Mouse (Mus musculus) frontal cortex, postnatal 36 days (tissue): Measurements from ENCODE around the gene Nr5a2.
A peak's percentile ranks its signal among the peaks of the same experiment; 100 is the strongest.

Experiments
- DNase-seq, 2 experiments: peaks; one replicate each; pipeline ENCODE4 v3.0.0; 2022; ENCODE audit warnings: low spot score in 2 of 2

Gene Nr5a2

DNA sequence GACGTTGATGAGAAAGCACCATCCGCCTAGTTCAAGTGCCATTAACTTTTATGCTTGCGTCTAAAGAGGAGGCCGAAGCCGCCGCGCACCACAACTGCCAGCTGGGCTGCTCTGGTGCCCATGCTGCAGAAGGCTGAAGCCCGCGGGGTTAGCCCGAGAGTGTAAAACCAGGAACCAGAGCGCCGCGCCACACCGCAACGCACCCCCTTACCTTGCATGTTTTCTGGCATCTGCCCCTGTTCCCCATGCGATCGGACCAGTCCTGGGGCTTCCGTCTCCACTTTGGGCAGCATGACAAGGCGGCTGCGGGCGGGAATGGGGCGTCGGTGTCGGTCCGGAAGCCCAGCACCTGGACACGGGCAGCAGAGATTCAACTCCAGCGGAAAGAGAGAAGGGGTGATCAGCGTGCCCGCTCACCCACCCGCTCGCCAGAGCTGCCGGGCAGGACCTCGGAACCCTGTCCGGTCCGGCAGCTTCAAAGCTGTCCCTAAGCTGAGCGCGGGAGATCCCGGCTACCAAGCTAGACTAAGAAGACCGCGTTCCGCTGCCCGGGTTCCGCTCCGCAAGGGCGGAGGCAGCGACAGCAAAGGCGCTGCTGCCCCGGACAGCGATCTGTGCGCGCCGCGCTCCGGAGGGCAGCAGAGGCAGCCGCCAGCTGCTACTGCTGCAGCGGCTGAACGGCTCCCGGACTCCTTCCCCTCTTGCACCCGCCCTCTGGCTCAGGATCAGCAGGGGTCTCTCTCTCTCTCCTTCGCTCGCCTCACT, 11.6 kb downstream of the Nr5a2 start:
- no peak for DNase-seq

DNA sequence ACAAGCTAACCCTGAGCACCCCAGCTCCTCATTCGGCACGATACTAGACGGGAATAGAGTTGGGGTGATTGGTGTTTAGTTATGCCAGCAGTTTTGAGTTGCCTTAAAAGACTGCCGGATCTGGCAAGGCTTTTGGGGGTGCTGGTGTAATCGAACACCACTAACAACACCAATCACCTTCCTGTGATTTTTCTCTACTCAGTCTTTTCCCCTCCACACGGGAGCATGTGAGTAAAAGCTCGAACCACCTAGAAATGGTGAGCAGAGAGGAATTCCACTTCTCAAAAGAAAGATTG, 12.2 kb downstream of the Nr5a2 start:
- no peak for DNase-seq

DNA sequence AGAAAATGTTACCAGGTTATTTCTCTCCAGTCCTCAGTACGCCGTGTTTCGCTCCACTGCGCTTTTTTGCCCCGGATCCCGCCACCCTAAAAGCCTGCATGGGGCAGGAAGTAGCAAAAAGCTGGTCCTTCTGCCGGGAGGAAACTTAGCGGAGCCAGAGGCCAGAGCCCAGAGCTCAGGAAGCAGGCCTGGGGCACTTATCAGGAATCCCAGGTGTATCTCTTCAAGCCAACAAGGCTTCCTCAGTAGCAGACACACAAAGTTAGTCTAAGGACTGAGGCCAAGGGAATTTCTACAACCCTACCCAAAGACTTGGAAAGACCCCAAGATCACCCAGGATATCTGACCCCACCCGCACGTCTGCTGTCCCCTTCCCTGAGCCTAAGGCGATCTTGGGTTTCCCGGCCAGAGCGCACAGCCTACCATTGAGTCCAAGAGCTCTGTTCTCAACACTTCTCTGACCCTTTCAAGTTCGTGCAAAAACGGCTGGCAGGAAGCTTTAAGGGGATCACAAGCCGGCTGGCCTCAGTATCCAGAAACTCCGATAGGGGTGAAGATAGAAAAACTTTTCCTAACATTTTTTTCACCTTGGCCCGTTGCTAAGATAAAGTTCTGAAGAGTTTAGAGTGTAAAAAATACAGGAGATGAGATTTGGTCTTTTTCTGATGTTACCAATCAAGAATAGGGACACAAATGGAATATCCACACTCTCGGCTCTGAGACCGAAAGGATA, 12.7 kb downstream of the Nr5a2 start:
- no peak for DNase-seq

DNA sequence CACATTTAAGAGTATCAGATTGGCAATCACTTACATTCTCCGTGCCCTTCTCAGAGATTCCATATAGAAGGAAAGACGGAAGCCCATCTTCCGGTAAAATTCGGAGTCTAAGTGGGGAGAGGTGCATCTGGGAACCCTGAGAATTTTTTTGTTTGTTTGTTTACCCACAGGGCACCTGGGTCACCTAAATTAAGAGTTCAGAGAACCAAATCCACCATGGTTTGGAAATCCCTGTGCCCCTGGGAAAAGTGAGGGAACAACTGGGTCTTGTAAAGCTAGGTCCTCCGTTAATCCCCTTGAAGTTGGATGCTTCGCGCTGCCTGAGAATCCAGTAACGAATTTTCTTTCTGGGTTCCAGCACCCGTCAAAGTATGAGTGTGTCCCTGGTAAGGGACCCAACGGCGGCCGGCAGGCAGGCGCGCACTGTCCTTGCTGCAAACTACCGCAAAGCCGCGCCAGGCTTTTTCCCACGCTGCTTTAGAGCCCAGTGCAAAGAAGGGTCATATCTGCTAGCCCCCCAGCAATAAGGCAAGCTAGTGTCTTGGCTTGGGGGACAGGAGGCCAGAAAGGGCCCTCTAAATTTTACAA, 13.3 kb downstream of the Nr5a2 start:
- no peak for DNase-seq

DNA sequence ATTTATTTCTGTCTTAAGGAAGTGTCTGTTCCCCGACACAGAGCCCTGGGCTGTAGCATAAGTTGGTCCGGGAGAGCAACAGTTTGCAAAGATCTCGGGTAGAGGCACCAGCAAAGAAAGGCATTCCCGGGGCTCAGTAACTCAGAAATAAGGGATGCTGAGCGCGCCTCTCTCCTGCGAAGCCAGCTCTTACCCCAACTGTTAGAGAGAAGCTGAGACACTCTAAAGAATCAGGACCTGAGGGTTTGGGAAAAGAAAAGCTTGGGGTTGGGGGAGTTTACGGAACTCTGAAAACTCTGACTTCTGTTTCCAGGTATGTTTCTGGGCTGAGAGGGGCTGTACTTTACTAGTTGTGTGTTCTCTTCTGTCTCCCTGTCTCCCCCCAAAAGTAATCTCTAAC, 13.8 kb downstream of the Nr5a2 start:
- DNase-seq: no peak

DNA sequence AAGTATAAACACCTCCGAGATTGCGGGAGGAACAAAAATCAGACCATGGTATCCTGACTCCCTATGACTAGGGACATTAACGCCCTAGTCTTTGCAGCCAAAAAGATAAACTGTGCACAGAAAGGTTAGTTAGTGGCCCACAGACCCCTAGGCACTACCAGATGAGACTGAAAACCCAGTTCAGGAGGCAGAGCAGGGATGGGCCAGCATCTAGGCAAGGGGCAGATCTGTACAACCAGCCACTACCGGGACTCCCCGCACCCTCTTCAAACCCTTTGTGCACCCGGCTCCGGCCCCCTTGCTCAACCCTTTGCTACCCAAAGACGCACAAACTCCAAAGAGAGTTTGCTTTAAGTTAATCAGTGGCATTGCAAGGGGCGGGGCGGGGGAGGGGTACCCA, 14.4 kb downstream of the Nr5a2 start:
- DNase-seq: no peak

DNA sequence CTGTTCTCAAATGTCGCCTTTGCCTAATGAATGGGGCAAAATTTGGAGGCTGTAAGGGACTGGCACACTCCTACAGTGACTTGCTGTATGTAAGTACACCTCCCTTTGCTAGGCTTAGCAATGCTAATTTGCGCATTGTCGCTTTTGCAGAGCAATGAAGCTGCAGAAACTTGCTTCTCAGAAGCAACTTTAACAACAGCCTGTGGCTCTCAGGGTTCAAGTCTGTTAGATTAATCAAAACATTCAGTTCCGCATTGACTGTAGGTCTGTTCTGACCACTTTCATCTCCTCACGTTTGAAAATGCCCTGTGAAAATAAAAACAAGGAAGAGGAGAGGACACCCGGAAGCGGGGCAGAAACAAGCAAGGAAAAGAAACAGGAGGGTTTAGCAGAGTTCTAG, 14.8 kb downstream of the Nr5a2 start:
- no peak for DNase-seq

DNA sequence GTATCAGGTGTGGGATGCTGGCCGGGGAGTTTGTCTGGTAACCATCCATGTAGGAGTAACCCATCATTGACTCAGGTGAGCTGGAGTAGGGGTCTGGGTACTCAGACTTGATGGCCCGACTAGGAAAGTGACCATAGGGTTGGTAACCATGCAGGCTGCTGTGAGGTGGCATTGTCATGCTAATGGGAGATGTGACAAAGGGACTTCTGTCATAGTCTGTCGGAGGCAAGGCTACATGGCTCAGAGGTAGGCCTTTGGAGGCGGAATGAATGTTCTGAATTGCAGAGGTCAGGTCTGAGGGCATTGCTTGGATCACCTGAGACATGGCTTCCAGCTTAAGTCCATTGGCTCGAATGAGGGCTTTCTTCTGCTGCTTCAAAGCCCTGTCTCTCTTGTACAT, 19.6 kb downstream of the Nr5a2 start:
- no peak for DNase-seq

DNA sequence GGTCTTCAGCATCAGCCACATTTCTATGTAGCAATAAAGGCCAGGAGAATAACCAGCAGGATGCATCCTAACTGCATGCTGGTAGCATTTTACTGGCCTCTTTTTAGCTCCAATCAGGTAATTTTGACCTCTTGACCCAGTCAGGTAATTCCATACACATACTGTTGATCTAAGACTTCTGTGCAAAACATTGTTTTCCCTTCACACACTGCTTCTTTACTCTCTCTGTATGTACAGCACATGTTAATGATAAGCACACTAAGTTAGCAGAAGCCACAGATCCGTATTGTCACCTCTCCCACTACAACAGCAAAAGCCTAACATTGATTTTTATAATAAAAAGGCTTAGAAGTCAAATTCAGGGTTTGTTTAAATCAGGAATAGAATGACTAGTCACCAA, 21.0 kb downstream of the Nr5a2 start:
- DNase-seq: no peak

DNA sequence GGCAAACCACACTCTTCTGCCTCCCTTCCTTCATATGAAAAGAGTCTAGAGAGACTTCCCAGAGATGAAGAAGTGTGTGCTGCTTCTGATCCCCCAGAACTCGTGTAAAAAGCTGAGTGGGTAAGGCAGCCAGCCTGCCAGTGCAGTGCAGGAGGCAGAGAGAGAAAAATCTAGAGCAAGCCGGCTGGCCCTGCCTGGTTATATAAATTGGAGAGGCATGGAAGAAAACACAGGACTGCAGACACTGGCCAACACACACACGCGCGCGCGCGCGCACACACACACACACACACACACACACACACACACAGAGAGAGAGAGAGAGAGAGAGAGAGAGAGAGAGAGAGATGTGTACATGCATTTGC, 24.3 kb downstream of the Nr5a2 start:
- no peak for DNase-seq

DNA sequence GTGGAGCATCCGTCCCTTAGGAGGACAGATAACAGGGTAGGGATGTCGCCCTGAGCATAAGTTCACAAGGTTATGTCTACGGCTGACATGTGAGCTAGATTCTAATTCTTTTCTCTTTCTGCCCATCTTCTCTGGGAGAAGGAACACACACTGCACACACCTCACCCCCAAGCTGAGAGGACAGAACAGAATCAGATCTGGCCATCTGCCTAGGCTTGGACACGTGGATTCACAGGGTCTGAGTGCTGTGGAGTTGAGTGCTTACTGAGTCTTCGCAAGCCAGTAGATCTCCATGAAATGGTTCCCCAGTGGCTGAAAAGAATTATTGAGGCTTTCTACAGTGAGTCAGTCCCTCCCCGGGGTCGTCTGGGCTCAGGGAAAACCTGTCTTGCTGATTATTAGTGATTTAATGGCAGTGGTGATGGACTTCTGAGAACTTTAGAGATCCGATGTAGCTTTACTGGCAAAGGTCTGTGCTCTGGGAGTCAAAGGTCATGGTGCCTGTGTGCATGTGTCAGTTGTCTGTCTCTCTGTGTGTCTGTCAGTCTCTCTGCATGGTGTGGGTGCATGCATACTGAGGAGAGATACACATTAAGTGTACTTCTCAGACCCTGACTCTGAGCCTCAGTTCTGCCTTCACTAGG, 24.8 kb downstream of the Nr5a2 start:
- no peak for DNase-seq

DNA sequence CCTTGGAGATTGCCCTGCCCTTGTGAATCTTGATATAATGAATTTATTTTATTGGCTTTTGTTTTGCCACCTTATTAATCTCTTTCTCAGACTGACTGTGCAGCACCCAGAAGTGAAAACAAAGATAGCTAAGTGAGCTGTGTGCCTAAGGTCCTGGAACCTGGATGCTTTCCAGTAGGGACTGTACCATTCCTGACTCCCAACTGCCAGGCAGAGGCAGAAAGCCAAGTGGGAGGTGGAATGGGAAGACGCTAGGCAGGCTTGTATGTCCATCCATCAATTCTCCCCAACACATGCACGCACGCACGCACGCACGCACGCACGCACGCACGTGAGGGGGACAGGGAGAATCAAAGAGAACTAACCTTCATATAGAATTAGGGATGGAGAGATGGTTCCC, 26.2 kb downstream of the Nr5a2 start:
- no peak for DNase-seq

DNA sequence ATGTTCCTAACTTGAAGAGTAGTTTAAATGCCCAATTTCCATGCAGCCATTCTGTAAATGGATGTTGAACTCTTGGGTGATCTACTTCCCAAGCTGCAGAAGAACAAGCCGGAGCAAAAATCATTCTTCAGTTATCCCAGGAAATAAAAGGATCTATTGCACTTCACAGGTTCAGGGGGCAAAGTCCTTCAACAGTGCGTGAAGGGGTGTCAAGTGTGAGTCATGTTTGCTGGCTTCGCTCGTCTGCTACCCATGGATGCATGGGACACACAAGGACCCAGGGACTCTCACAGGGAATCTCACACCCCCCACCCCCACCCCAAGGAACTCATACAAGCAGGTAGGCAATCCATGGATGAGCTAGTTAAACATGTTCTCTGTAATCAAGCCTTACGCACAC, 29.2 kb downstream of the Nr5a2 start:
- no peak for DNase-seq

DNA sequence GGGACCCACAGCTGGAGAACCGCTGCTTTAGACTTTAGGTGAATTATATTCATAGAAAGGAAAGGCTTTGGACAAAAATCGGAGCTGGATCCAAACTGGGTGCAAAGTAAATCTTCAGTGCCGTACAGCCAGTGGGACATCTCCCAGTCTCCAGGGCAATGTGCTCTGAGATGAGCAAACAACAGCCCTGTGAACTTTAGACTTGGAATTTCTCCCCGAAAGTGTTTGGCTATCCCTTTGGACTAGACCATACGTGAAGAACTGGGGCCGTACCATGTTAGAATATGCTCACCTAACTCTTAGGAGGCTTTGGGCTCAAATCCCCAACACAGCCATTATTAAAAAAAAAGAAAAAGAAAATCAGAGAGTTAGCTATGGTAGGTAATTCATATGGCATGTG, 30.5 kb downstream of the Nr5a2 start:
- DNase-seq: no peak

DNA sequence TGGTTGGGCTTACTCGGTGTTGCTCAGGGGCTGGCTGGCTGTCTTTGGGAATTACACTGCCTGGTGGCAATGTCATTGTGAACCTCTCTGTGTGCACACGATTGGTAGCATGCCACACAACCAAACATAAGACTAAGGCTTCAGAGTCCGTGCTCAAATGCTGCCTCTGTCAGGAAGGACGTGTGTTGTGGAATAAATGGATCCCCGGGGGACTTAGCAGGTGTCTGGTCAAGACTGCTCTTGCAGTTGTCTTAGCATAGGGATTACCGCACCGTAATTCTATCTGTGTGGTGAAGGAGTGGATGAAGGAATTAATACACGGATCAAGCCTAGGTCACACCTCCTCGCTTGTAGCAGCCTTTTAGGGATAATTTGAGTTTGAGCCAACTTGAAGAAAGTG, 32.8 kb downstream of the Nr5a2 start:
- no peak for DNase-seq

DNA sequence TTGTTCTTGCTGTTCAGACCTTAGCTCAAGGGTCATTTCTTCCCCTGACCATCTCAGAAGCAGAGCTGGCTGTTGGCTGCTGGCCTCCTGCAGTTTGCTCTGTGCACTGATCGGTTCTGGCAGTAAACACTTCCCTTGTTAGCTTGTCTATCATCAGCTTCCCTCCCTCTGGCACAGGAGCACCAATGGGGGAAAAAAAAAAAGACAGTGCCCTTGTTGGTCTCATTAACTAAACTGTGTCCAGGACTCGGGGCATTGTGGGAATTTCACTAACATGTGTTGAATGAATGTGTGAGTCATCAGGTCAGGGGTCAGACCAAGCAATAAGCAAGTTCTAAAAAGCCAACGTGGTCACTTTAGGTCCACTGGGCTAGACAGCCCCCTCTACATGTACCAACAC, 34.2 kb downstream of the Nr5a2 start:
- DNase-seq: no peak

DNA sequence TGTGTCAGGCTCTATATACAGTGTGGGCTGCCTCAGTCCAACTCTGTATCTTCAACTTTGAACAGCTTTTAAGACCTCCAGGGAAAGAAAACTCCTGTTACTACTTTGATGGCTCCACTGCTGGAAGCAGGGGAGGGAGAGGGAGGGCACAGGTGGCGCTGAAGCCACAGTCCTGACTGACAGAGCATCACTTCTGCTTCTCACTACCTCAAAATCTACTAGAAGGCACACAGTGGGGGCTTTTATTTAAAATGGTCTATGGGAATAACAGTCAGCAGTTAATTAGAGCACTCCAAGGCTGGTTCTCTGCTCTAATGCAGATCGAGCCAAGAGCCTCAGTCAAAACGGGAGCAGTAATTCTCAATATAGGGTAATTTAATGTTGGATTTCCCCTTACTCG, 40.2 kb downstream of the Nr5a2 start:
- no peak for DNase-seq

DNA sequence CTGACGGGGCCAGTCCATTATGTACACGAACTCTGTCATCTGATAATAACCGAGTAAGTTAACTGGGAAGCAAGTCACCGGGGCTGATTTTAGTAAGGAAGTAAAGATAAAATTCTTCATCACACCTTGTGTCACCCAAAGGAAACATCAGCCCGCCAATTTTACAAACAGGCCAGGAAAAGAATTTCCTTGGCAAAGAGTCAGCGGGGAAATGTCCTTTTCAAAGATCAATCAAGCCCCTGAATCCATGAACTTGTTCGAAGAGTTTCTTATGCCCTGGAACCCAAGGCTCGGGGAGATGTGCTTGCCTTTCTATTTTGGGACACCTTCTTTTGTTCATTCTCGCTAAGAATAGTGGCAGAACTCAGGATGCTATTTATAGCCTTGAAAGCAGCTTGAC, 41.5 kb downstream of the Nr5a2 start:
- DNase-seq: no peak

DNA sequence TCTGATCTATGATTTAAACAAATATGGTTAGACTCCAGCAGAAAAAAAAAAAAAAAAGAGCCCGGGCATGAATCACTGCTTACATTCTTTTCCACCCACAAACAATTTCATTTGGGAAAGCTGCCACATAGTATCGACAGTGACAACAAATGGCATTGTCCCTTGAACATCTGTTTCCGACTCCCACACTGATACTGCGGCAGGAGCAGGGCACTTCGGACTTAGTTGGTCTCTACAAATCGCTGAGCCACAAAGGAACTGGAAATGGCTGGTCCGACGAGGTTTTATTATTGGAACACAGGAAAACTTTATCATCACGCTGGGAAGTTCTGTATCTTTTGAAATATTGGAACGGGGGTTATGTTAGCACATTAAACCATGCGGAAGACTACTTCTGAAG, 44.8 kb downstream of the Nr5a2 start:
- DNase-seq: peak; percentile 19 to 21

DNA sequence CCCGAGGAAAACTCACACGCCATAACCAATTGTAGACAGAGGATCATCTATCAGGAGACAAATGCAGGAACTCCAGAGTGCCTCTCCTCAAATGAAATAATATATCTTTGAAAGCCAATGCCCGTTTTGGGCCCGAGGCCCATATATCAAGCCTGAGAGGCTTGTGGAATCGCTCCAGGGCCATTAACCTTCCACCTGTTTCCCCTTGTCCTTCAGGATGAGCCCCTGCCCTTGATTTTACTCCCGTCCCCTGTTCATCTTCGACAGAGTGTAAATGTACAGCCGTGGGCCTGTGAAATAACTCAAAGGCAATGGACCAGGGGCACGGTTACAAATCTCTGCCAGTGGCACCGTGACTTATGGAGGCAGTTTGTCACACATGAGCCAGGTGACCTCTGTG, 48.3 kb downstream of the Nr5a2 start:
- no peak for DNase-seq

DNA sequence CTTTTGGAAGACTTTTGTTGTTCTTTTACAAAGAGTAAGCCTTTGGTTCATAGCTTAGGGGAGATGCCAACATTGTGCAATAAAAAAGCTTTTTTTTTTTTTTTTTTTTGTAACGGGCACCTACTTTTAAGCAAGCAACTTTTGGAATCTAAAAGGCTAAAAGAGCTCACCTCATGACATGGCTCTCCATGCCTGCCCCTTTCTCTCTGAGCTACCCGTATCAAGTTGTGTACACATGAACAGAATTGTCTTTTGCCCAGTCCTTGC, 48.7 kb downstream of the Nr5a2 start:
- no peak for DNase-seq

DNA sequence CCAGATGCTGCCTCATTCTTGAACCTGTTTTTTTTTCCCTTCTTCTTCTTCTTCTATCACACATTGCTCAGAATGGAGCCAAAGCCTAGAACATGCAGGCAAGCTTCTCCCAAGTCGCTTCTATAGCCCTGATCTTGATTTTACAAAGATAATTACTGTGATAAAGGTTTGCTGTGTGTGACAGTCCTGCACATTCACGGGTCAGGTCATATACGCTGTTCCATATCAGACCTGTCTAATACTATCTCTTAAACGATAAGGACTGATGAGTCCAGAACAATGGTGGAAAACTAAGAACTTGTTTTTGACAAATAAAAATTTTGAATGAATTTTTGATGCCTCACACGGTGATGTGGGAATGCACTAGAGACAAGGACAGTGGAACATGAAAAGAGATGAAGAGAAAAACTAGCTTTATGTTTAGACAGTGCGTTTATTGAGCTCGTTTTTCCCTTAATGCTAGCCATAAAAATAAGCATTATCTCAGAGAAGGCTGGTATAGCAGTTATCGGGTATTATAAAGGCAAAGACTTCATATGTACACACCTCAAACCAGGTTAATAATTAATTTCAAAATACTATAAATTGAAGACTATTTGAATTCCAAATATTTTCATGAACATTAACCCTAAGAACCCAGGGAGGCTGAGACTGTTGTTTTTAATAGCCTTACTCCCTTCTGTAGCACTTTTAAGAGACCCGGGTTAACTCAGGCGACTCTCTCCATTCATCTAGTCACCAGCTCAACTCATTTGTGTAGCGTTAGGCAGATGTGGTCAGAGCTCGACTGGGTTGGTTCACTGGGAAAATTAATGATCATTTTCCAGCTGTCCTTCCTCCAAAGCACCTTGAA, 49.3 kb downstream of the Nr5a2 start:
- no peak for DNase-seq
